Mouse (Mus musculus) embryonic facial prominence, embryonic 13.5 days (tissue): ENCODE measurements around the gene Zfp978. TPM values are rescaled to one million over a fixed set of nuclear protein-coding genes. Genes with fewer than 3 reads are reported as not detected.
A peak's percentile ranks its signal among the peaks of the same experiment; 100 is the strongest.
"Not testable (repeated sequence)": the region's sequence is repeated elsewhere in the genome, so short reads cannot be mapped to it uniquely, and the experiment has no call there.

ENCODE experiments used
- ATAC-seq: fragments of 200-750 bp; cut with Nextera tagmentation; 2 replicates; pipeline ENCODE4 v1.8.0; 2017; ENCODE audit warnings: low read depth; ENCODE audit not compliant: insufficient number of reproducible peaks, insufficient read depth, low FRiP score, low TSS enrichment
- H3K27ac ChIP-seq: fragments of 300-500 bp; sonication (generic); 2 replicates; pipeline ENCODE4 v1.5.1; 2015; ENCODE audit warnings: moderate library complexity, mild to moderate bottlenecking, inconsistent platforms
- H3K27me3 ChIP-seq: fragments of 300-500 bp; sonication (generic); 2 replicates; pipeline ENCODE4 v1.6.1; 2015; ENCODE audit warnings: mild to moderate bottlenecking, inconsistent platforms
- H3K36me3 ChIP-seq: fragments of 300-500 bp; sonication (generic); 2 replicates; pipeline ENCODE4 v1.6.1; 2015; ENCODE audit warnings: mild to moderate bottlenecking, inconsistent platforms
- H3K4me1 ChIP-seq: fragments of 300-500 bp; sonication (generic); 2 replicates; pipeline ENCODE4 v1.6.1; 2015; ENCODE audit warnings: inconsistent platforms
- H3K4me2 ChIP-seq: fragments of 300-500 bp; sonication (generic); 2 replicates; pipeline ENCODE4 v1.6.1; 2015; ENCODE audit warnings: moderate library complexity, mild to moderate bottlenecking, inconsistent platforms
- H3K4me3 ChIP-seq: fragments of 300-500 bp; sonication (generic); 2 replicates; pipeline ENCODE4 v1.5.1; 2015; ENCODE audit warnings: mild to moderate bottlenecking, inconsistent platforms
- H3K9ac ChIP-seq: fragments of 300-500 bp; sonication (generic); 2 replicates; pipeline ENCODE4 v1.6.1; 2015; ENCODE audit warnings: mild to moderate bottlenecking, inconsistent platforms
- H3K9me3 ChIP-seq: fragments of 300-500 bp; sonication (generic); 2 replicates; pipeline ENCODE4 v1.6.1; 2016; ENCODE audit warnings: inconsistent platforms
- WGBS: fragments of 180-500 bp; shearing (Covaris S2); methylation state at CpG from one replicate; pipeline ENCODE4 v1.1.7; 2015; ENCODE audit warnings: mixed read lengths; 5-methylcytosine and 5-hydroxymethylcytosine counted together
- polyA plus RNA-seq: library from polyadenylated mRNA; unstranded; fragments of >200 nt; fragmentation: Nextera tagmentation; extraction: Ambion mirVana; gene quantifications from 2 replicates; pipeline ENCODE4 v1.2.1, GENCODE M21; 2015

The Zfp978 gene
- polyA plus RNA-seq, 1 experiment from 2014 or later, result not detected

DNA sequence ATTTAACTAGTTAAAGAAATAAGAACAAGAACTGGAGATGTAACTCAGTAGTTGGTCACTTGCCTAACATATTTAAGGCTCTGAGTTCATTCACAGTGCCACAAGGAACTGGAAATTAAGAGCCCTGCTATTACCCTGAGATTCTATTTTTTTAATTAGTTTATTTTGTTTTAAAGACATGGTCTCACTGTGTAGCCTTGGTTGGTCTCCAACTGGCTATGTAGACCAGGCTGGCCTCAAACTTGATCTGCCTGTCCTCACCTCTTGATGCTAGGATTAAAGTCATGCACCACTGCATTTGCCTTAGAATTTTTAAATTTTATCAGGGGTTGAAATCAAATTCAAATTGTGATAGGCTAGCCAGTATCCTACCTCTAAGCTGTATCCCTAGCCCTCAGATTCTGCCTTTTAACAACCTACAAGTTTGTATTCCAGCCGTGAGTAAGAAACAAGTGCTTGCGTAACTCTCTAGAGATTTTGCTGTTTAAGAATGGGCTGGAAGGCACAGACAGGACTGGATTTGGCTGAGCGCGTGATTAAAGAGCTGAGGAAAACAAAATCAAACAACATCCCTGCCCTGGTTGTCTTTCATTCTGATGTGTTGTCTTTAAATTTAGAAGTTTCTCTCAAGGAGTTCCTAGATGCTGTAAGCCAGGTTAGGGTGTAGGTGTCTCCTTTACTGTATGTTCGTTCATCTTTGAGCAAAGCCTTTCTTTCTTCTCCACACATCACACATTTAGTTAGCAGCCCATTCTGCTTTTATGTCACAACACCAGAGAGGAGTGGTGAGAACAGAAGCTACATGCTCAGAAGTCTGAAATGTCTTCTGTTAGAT lies 58.9 kb downstream of the Zfp978 start:
- ATAC-seq, result not testable (repeated sequence)

DNA sequence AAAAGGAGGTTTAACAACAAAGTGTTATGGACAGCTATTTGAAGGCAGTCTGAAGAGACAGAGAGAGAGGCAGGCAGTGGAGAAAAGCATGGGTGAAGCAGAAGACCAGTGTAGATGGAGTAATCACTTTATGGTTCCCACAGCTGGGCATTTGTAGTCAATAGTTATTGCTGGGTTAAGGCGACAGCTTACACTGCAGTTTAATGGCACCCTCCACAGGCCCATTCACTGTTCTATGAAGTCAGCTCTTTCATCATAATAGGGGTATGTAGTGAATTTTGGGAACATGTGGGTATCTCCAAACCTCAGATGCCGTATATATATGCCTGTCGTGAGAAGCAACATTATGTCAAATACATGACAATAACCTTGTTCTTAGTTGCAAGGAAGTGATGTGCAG lies 59.7 kb downstream of the Zfp978 start:
- H3K9ac ChIP-seq, result no peak overlapping the region
- H3K4me2 ChIP-seq, result no peak overlapping the region
- H3K4me1 ChIP-seq, result no peaks in the 10 kb centered on the region
- H3K4me3 ChIP-seq, result no peak overlapping the region
- no peaks in the 10 kb centered on the region for H3K36me3 ChIP-seq
- no peaks in the 10 kb centered on the region for H3K27me3 ChIP-seq
- WGBS, result 63% methylated on average over 3 of the region's 3 CpGs
- no peak for ATAC-seq
- peaks cover 70% of the 10 kb centered on the region for H3K9me3 ChIP-seq
- H3K27ac ChIP-seq, result no peak overlapping the region

More for the DNA sequence above, 58.9 kb downstream of the Zfp978 start:
- peaks cover 62% of the 10 kb centered on the region for H3K9me3 ChIP-seq
- not testable (repeated sequence) for H3K4me3 ChIP-seq, H3K27me3 ChIP-seq, H3K9ac ChIP-seq, H3K4me1 ChIP-seq, H3K36me3 ChIP-seq, H3K27ac ChIP-seq, H3K4me2 ChIP-seq
- 81% methylated on average over 5 of the region's 5 CpGs for WGBS

DNA sequence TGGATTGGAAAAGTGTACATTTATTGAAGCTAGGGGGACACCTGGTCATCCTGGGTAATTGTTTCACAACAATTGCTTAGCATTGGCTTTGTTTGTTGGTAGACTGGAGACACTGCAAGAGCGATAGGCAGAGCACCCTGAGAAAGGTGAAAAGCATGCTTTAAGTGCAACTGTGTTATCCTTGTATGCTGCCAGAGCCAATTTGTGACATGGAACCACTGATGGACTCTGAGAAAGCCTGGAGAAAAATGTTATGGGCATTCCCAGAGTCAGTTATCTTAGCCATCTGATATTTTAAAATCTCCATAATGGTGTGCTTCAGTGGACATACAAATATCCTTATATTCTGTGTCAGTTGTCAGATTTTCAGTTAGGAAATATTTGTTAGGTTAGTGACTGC lies 60.2 kb downstream of the Zfp978 start:
- not testable (repeated sequence) for H3K9ac ChIP-seq, ATAC-seq, H3K36me3 ChIP-seq, H3K27ac ChIP-seq, H3K4me3 ChIP-seq, H3K4me1 ChIP-seq, H3K27me3 ChIP-seq, H3K4me2 ChIP-seq
- WGBS, result 24% methylated on average over 1 of the region's 1 CpGs
- peaks cover 66% of the 10 kb centered on the region for H3K9me3 ChIP-seq

DNA sequence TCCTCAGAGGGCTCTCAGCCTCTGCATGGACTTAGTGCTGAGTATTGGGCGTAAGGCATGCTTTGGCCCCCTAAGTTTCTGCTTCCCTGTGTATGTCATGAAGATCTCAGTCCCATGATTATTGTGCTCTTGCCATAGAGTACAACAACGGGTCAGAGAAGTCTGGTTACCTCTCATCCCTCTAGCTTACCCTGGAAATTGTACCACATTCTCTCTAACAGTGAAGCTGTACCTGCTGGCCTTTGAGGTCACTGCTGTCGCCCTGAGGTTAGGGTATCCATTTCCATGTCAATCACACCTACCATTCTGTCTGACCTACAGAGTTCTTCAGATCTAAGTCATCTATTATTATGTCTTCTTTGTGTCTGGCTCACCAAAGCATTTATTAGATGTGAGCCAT lies 62.0 kb downstream of the Zfp978 start:
- peak; percentile 22 for ATAC-seq
- H3K9ac ChIP-seq, result no peak overlapping the region
- H3K27me3 ChIP-seq, result no peaks in the 10 kb centered on the region
- 43% methylated on average over 3 of the region's 3 CpGs for WGBS
- peaks cover 55% of the 10 kb centered on the region for H3K9me3 ChIP-seq
- no peak overlapping the region for H3K4me3 ChIP-seq
- H3K4me1 ChIP-seq, result no peaks in the 10 kb centered on the region
- no peaks in the 10 kb centered on the region for H3K36me3 ChIP-seq
- H3K27ac ChIP-seq, result no peak overlapping the region
- no peak overlapping the region for H3K4me2 ChIP-seq

DNA sequence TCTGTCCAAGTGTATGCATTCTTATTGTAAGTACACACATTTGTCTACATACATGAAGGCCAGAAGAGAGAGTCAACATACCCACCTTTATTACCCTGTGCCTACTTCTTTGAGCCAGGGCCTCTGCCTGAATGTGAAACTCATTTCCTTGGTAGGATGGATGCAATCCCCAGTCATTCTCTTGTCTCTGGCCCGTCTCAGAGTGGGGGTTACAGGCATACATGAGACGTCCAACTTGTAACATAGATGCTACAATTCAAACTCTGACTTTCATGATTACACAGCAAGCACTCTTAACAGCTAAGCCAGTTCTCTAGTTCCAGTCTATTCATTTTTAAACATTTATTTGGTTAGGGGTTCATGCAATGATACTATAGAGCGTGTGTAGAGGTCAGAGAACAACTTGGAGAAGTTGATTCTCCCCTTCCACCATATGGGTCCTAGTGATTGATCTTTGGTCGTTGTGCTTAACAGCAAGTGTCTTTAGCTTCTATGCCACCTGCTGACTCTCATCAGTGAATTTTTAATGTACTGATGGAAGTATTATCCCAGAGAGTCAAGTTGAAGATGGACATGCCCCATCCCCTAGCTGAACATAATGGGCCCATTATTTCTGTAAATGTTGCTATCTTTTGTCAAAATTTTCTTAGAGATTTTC lies 62.7 kb downstream of the Zfp978 start:
- H3K4me3 ChIP-seq, result no peak overlapping the region
- no peaks in the 10 kb centered on the region for H3K4me1 ChIP-seq
- H3K4me2 ChIP-seq, result no peak overlapping the region
- no peak overlapping the region for H3K27ac ChIP-seq
- no peaks in the 10 kb centered on the region for H3K36me3 ChIP-seq
- no peak for ATAC-seq
- 57% methylated on average over 4 of the region's 4 CpGs for WGBS
- H3K27me3 ChIP-seq, result no peaks in the 10 kb centered on the region
- peaks cover 59% of the 10 kb centered on the region for H3K9me3 ChIP-seq
- H3K9ac ChIP-seq, result no peak overlapping the region

DNA sequence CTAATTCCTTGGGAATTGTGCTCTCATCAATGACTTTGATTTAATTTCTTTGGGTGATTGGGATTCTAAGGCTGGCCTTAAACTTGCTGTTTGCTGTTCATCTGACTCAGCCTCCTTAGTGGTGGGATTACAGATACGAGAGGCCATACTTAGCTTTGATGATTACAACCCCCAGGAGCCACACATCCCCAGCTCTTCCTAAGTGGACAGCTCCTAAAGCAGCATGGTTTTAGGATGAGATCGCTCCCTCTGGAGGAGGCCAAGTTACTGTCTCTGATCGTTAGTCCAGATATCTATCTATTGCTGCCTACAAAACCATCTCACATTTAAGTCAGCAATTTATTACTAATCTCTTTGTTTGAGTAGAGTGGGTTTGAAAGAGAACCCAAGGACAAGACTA lies 63.3 kb downstream of the Zfp978 start:
- peaks cover 57% of the 10 kb centered on the region for H3K9me3 ChIP-seq
- not testable (repeated sequence) for H3K27ac ChIP-seq, H3K9ac ChIP-seq, H3K4me1 ChIP-seq, ATAC-seq, H3K4me2 ChIP-seq, H3K4me3 ChIP-seq, H3K27me3 ChIP-seq, H3K36me3 ChIP-seq
- 49% methylated on average over 3 of the region's 3 CpGs for WGBS

DNA sequence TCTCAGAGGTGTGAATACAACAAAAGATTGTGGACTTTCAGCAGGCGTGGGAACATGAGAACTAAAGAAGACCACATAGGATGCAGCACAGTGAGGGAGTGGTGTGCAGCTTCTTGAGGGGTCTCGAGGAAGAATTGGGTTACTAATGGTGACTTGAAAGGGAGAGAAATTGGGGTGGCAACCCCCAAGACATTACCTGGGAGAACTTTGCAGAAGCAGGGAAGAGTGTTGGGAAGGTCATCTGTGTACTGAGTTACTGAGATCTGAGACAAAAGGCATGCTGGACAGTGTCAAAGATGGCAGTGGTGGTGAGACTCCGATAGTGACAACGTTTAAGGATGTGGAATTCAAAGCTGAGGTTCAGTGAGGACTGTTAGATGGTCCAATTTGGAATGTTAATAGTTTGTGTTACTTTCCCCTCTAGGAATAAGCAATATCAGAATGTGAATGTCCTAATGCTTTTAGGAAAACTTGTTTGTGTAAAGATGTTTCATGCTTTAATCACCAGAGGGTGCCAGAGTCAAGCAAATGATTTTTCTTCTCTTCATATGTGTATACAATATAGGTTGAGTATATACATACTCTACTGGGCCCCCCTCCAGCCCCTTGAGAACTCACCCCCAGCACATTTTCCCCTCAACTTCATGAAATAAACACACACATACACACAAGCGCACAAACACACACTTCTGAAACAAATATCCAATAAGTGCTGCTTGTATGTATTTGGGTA lies 64.7 kb downstream of the Zfp978 start:
- H3K36me3 ChIP-seq, H3K4me3 ChIP-seq, H3K9ac ChIP-seq, ATAC-seq, H3K4me2 ChIP-seq, H3K4me1 ChIP-seq, H3K27me3 ChIP-seq, H3K27ac ChIP-seq: not testable (repeated sequence)
- WGBS, result 56% methylated on average over 5 of the region's 5 CpGs
- peaks cover 52% of the 10 kb centered on the region for H3K9me3 ChIP-seq

DNA sequence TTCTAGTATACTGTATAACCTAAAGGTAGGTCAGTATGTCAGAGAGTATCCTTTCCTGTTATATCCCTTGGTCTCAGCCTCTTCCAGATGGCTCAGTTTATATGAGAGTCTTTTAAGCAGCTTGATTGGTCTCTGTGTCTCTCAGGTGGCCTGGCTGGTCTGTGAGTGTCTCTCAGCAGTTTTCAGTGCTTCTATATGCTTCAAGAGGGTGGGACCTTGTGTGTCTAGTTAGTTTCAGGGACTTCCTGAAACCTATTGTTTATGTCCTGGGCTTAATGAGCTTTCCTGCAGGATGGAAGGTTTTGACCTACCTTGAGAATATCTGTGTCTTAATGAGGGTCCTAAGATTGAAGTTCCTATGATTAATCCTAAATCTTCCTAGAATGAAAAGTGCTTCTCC lies 69.5 kb downstream of the Zfp978 start:
- Histone ChIP-seq H3K27me3 (no peaks in the 10 kb centered on the region), H3K4me2 (no peak overlapping the region), H3K36me3 (no peaks in the 10 kb centered on the region), H3K27ac (no peak overlapping the region), H3K9ac (no peak overlapping the region), H3K9me3 (peaks cover 38% of the 10 kb centered on the region), H3K4me1 (no peaks in the 10 kb centered on the region), H3K4me3 (no peak overlapping the region)
- ATAC-seq, result no peak

DNA sequence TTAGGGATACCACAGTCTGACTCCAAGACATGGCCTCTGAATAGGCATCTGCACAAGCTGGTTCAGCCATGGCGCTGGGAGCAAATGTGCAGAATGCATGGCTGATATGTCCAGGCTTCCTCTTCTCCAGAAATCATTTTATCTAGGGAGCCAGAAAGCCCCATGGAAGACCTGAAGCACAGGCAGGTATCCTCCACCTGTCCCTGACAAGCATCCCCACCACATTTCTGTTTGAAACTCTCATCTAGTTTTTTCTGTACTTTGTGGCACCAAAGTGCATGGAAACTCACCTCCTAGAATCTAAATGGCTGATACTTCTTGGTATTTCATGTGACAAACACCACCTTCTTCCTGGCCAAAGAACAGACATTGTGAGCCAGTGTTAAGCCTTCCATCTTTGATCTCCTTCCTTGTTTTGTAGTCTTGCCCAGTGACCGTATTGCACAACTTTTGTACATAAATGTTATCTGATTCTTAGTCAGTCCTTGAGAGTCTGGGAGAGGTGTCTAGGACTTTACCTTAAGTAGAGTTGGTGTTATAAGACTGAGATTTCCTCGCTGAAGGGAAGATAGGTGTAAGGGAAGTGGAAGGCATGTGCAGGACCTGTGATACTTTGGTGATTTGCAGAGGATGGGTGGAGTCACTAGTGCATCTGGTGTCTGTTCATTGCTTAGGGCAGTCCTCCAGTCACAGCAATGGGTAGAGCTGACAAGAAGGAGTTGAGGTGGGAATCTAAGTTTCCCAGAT lies 70.8 kb downstream of the Zfp978 start:
- H3K27ac ChIP-seq, result not testable (repeated sequence)
- ATAC-seq, result peak; percentile 15

DNA sequence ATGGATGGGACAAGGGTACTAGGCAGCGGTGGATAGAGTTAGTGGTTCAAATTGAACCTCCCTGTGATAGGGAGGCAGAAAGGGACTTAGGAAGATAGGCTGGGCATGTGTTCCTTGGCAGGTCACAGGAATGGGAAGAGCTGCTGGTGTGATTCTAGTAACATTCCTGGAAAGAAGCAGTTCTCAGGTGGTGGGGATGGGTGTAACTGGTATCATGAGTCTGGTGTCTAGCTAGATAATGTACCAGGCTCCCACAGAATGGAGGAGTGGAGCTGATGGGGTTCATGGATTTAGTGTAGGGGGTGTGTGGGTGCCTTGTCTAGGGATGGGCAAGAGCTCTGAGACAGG lies 71.3 kb downstream of the Zfp978 start:
- 86% methylated on average over 1 of the region's 1 CpGs for WGBS
- peak; percentile 15 for ATAC-seq
- no peak overlapping the region for H3K4me3 ChIP-seq

More for the DNA sequence above, 70.8 kb downstream of the Zfp978 start:
- WGBS, result 72% methylated on average over 3 of the region's 3 CpGs
- H3K27me3 ChIP-seq, H3K36me3 ChIP-seq, H3K4me2 ChIP-seq, H3K4me1 ChIP-seq, H3K4me3 ChIP-seq, H3K9ac ChIP-seq: not testable (repeated sequence)
- peaks cover 39% of the 10 kb centered on the region for H3K9me3 ChIP-seq

DNA sequence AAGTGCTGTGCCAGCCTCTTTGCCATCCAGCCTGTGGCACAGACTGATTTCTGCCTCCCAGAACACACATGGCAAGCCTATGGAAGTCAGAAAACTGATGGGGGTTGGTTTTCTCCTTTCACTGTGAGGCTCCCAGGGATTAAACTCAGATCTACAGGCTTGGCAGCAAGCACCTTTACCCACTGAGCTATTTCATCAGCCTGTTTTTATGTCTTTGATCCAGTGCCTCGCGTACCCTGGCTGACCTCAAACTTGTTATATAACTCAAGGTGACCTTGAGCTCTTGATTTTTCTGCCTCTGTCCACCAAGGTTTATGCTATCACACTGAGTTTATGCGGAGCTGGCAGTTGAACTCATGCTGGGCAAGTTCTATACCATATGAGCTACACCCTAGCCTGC lies 71.9 kb downstream of the Zfp978 start:
- Histone ChIP-seq H3K9me3 (peaks cover 42% of the 10 kb centered on the region), H3K27ac (no peak overlapping the region), H3K4me2 (no peak overlapping the region), H3K4me1 (no peaks in the 10 kb centered on the region), H3K4me3 (no peak overlapping the region), H3K36me3 (no peaks in the 10 kb centered on the region), H3K9ac (no peak overlapping the region), H3K27me3 (no peaks in the 10 kb centered on the region)
- ATAC-seq, result no peak
- WGBS, result 44% methylated on average over 3 of the region's 3 CpGs

More for the DNA sequence above, 71.3 kb downstream of the Zfp978 start:
- Histone ChIP-seq H3K27me3 (no peaks in the 10 kb centered on the region), H3K27ac (no peak overlapping the region), H3K9me3 (peaks cover 42% of the 10 kb centered on the region), H3K4me2 (no peak overlapping the region), H3K9ac (no peak overlapping the region), H3K4me1 (no peaks in the 10 kb centered on the region), H3K36me3 (no peaks in the 10 kb centered on the region)
